Mouse (Mus musculus): ENCODE measurements around the gene Cep55.

- TF ChIP-seq CTCF (IDR thresholded peaks at IDR 0.05; ENCODE audit: control insufficient read depth, insufficient read depth, insufficient read length) = no peak
- TF ChIP-seq MAX (IDR thresholded peaks at IDR 0.05) = no peak
These were observed 20.1 kb upstream of the Cep55 start for GRCm38 (mm10) chr19:38034696-38035095.
